Mouse (Mus musculus) kidney, adult 2 months (tissue): ENCODE measurements around the gene Fasn. TPM values are rescaled to one million over a fixed set of nuclear protein-coding genes. Genes with fewer than 3 reads are reported as not detected.
"Not testable (repeated sequence)": the region's sequence is repeated elsewhere in the genome, so short reads cannot be mapped to it uniquely, and the experiment has no call there.

ENCODE experiments used
- DNase-seq: peaks from one replicate; pipeline ENCODE4 v3.0.0; 2021
- H3K27ac ChIP-seq: fragments of 200-500 bp; 2 replicates; pipeline ENCODE4 v1.5.1; 2012; ENCODE audit warnings: low read depth, low read length, control low read depth, inconsistent platforms; ENCODE audit not compliant: insufficient read depth
- H3K27me3 ChIP-seq: fragments of 200-500 bp; replicated peaks from 2 replicates; pipeline ENCODE4 v1.6.1; 2012; ENCODE audit warnings: mild to moderate bottlenecking, moderate library complexity, low read length, inconsistent platforms; ENCODE audit not compliant: control insufficient read depth, insufficient read depth
- H3K36me3 ChIP-seq: fragments of 200-500 bp; 2 replicates; pipeline ENCODE4 v1.6.1; 2012; ENCODE audit warnings: mild to moderate bottlenecking, moderate library complexity, low read length, inconsistent platforms; ENCODE audit not compliant: control insufficient read depth, insufficient read depth
- H3K4me1 ChIP-seq: fragments of 200-500 bp; 2 replicates; pipeline ENCODE4 v1.6.1; 2011; ENCODE audit warnings: low read length; ENCODE audit not compliant: control insufficient read depth, insufficient read depth
- H3K4me3 ChIP-seq: fragments of 200-500 bp; 2 replicates; pipeline ENCODE4 v1.5.1; 2011; ENCODE audit warnings: mild to moderate bottlenecking, low read depth, low read length, control low read depth; ENCODE audit not compliant: insufficient read depth
- CTCF ChIP-seq: fragments of 200-500 bp; conservative IDR thresholded peaks from 2 replicates; pipeline ENCODE4 v1.5.1; 2011; ENCODE audit warnings: low read depth, mild to moderate bottlenecking, control low read depth, low read length, moderate library complexity, mixed read lengths; ENCODE audit not compliant: insufficient read depth, insufficient read length
- POLR2A ChIP-seq: fragments of 200-500 bp; IDR thresholded peaks from one replicate; pipeline ENCODE4 v1.6.1; 2011; ENCODE audit warnings: low read depth, low read length, control low read depth
- WGBS: fragments of 180-500 bp; shearing (Covaris S2); methylation state at CpG from one replicate; pipeline ENCODE4 v1.1.7; 2018; 5-methylcytosine and 5-hydroxymethylcytosine counted together
- polyA plus RNA-seq: library from polyadenylated mRNA; depleted of rRNA; stranded (reverse); fragments of >200 nt; gene quantifications from 2 replicates; pipeline ENCODE4 v1.2.3, GENCODE M21; 2012

Gene Fasn
- polyA plus RNA-seq, 1 experiment: 936 TPM

GRCm38 (mm10) chr11:120833555-120834280, 9.4 kb upstream of the Fasn start:
- Histone ChIP-seq H3K4me1 (0 out of 2 replicates have a peak, but pooled peaks cover 5% of the 10 kb centered on the region), H3K36me3 (no peaks in the 10 kb centered on the region), H3K4me3 (no peak overlapping the region), H3K27me3 (no peaks in the 10 kb centered on the region), H3K27ac (no peak overlapping the region)
- no peak for TF ChIP-seq POLR2A
- no peak for TF ChIP-seq CTCF
- 80% methylated on average over 8 of the region's 8 CpGs for WGBS
- DNase-seq: no peak

GRCm38 (mm10) chr11:120832962-120833361, 8.6 kb upstream of the Fasn start:
- H3K4me1 ChIP-seq, H3K27ac ChIP-seq, H3K4me3 ChIP-seq, H3K27me3 ChIP-seq, H3K36me3 ChIP-seq, DNase-seq: not testable (repeated sequence)
- 96% methylated on average over 5 of the region's 5 CpGs for WGBS

- no peak for DNase-seq
These were observed 7.5 kb upstream of the Fasn start for GRCm38 (mm10) chr11:120831659-120832440.

GRCm38 (mm10) chr11:120830686-120831085, 6.3 kb upstream of the Fasn start:
- H3K27me3 ChIP-seq: no peaks in the 10 kb centered on the region
- 0 out of 2 replicates have a peak, but pooled peaks cover 5% of the 10 kb centered on the region for H3K4me1 ChIP-seq
- WGBS: 64% methylated on average over 12 of the region's 12 CpGs
- peak; percentile 74 for DNase-seq
- no peak overlapping the region for H3K4me3 ChIP-seq
- H3K36me3 ChIP-seq: no peaks in the 10 kb centered on the region
- TF ChIP-seq CTCF (no peak), POLR2A (no peak)
- H3K27ac ChIP-seq: no peak overlapping the region

More at GRCm38 (mm10) chr11:120831659-120832440, 7.5 kb upstream of the Fasn start:
- WGBS: 92% methylated on average over 3 of the region's 3 CpGs
- Histone ChIP-seq H3K4me1 (0 out of 2 replicates have a peak, but pooled peaks cover 5% of the 10 kb centered on the region), H3K4me3 (no peak overlapping the region), H3K27me3 (no peaks in the 10 kb centered on the region), H3K36me3 (no peaks in the 10 kb centered on the region), H3K27ac (no peak overlapping the region)
- TF ChIP-seq POLR2A (no peak), CTCF (no peak)

GRCm38 (mm10) chr11:120829757-120830532, 5.6 kb upstream of the Fasn start:
- 0 out of 2 replicates have a peak, but pooled peaks cover 5% of the 10 kb centered on the region for H3K4me1 ChIP-seq
- no peak for DNase-seq
- no peaks in the 10 kb centered on the region for H3K27me3 ChIP-seq
- TF ChIP-seq CTCF (no peak), POLR2A (no peak)
- 90% methylated on average over 10 of the region's 10 CpGs for WGBS
- H3K36me3 ChIP-seq: no peaks in the 10 kb centered on the region
- no peak overlapping the region for H3K4me3 ChIP-seq
- H3K27ac ChIP-seq: no peak overlapping the region

- Histone ChIP-seq H3K36me3 (no peaks in the 10 kb centered on the region), H3K4me3 (no peak overlapping the region), H3K27ac (no peak overlapping the region), H3K27me3 (no peaks in the 10 kb centered on the region), H3K4me1 (peaks cover 5% of the 10 kb centered on the region; the same call in 1 of the 2 replicates)
- no peak for TF ChIP-seq CTCF
- no peak for TF ChIP-seq POLR2A
- 81% methylated on average over 4 of the region's 4 CpGs for WGBS
- DNase-seq: no peak
These were observed 4.1 kb upstream of the Fasn start for GRCm38 (mm10) chr11:120828416-120828815.
